Mouse (Mus musculus): ENCODE results near the gene Strn3.

DNA sequence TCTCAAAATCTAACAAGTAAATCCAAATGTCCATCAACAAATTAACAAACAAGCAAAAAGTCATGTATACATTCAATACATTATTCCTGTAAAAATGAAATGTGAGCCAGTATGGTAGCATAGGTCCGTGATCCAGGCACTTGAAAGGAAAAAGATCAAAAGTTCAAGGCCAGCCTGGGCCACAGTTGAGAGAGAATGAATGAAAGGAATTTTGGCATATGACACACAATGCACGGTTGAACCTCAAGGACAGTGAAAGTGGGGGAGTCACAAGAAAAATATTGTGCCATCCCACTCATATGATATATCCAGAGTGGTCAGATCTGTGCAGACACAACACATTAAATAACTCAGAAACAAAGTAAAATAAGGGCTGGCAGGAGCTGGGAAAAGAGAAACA is 15.3 kb downstream of the Strn3 start:
- TF ChIP-seq POLR2A (IDR thresholded peaks at IDR 0.05; ENCODE audit: low read depth, low read length) (no peak), CTCF (conservative IDR thresholded peaks at IDR 0.05; ENCODE audit: insufficient read depth, insufficient read length, low read depth, low read length) (no peak)

Measured in kidney, adult 2 months (tissue).